Mouse (Mus musculus): ENCODE data around the gene 9930021J03Rik. TPM values are rescaled to one million over a fixed set of nuclear protein-coding genes. Genes with fewer than 3 reads are reported as not detected.

The 9930021J03Rik gene
- polyA plus RNA-seq, 1 experiment, result 31.2 TPM

DNA sequence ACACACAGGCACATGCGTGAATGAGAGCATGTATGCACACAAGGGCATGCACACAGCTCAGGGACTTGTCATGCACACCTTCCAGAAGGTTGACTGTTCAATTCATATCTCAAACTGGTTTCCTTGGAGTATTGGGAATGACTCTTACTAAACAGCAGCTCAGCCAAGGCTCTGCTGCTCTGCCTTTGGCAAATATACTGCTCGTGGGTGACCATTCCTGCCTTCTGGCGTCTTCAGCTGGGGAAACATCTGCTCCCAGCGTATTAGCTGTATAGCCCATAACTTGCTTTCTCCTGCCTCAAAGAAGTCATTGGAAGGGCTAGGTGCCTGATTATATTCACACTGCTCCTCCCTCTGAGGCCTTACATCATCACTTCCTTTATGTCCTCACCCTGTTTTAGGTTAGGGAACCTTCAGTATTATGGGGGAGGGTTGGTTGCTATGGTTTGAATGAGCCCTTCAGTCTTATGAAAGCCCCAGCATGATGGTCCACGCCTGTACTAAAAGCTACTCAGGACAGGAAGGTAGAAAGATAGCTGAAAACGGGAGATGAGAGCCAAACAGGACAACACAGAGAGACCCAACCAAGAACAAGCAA, 127.5 kb downstream of the 9930021J03Rik start:
- no peak overlapping the region for H3K27ac ChIP-seq (ENCODE audit: insufficient read depth, low read length)
- TF ChIP-seq CTCF (IDR thresholded peaks at IDR 0.05; ENCODE audit: borderline replicate concordance, insufficient read depth, low read length) (no peak), POLR2A (IDR thresholded peaks at IDR 0.05; ENCODE audit: low read depth, low read length) (no peak)
- H3K4me3 ChIP-seq (ENCODE audit: insufficient read depth, low read length), result no peak overlapping the region
- no peaks in the 10 kb centered on the region for H3K4me1 ChIP-seq (ENCODE audit: control insufficient read depth, insufficient read depth, low read length)

DNA sequence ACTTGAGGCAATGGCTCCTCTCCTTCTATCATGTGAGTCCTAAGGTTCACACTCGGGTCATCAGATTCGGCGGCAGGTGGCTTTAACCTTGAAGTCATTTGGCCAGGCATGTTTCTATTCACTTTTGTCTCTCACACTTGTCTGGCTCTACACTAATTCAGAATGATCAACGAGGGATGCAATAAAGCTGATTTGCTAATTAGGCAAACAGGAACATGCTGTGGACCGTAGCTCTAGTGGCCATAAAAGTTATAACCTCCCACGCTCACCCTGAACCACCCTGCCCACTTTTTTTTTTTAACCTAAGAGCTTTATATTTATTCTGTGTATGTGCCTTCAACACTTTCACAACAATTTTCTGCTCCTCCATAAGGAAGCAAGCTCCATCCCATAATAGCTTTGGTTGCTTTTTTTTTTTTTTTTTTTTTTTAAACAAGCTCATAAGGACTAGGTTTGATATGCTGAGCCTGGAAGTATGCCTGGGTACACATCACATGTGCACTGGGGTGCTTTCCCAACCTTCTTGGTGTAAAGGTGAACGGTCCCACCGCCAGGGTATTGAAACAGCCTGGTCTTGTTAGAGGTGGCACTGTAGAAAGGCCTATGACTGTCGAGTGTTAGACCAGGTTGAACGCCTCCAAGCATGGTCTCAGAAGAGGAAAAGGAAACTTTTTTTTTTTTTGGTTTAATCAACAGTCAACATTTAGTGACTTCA, 129.2 kb downstream of the 9930021J03Rik start:
- no peak overlapping the region for H3K4me3 ChIP-seq (ENCODE audit: insufficient read depth, low read length)
- H3K27ac ChIP-seq (ENCODE audit: insufficient read depth, low read length), result no peak overlapping the region
- TF ChIP-seq CTCF (IDR thresholded peaks at IDR 0.05; ENCODE audit: borderline replicate concordance, insufficient read depth, low read length), result no peak
- TF ChIP-seq POLR2A (IDR thresholded peaks at IDR 0.05; ENCODE audit: low read depth, low read length), result no peak
- H3K4me1 ChIP-seq (ENCODE audit: control insufficient read depth, insufficient read depth, low read length), result no peaks in the 10 kb centered on the region

DNA sequence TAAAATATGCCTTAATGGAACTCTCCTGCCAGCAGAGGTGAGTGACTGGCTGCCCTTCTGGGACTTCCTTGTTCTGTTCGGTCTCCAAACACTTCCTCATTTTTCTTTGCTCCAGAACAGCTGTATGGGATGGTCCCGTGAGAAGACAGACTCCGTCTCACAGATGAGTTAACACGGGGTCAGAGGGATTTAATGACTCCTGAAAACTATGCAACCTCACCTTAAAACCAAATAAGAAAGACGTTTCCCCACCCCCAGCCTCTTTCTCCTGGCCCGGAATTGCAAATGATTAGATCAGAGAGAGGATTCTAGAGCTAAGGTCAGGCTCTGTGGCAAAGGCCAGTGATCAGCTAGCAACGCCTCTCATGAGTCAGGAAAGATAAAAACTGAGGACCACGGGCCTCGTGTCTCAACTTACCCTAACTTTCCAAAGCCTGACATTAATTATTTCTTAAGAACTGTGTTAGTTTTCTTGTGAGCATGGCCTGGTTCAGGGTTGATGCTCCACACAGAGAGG, 130.2 kb downstream of the 9930021J03Rik start:
- Histone ChIP-seq H3K4me1 (ENCODE audit: control insufficient read depth, insufficient read depth, low read length) (no peaks in the 10 kb centered on the region), H3K4me3 (ENCODE audit: insufficient read depth, low read length) (no peak overlapping the region)
- no peak for TF ChIP-seq POLR2A (IDR thresholded peaks at IDR 0.05; ENCODE audit: low read depth, low read length)
- TF ChIP-seq CTCF (IDR thresholded peaks at IDR 0.05; ENCODE audit: borderline replicate concordance, insufficient read depth, low read length), result no peak

DNA sequence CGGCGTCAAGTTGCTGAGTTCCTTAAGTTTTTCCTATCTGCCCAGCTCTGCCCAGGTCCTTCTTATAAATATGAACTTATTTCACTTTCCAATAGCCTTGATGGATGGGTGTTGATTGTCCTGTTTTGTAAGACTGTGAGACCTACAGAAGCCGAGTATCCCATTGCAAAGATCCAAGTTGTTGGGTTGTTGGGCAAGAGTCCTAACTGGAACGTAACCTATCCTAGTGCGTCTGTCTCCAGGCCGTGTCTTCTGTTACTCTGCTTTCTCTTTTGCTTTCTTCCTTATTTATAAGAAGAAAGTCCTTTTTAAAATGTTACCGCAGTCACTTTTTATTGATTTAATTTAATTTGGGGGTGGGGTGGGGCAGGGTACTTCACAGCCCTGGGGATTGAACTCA, 130.8 kb downstream of the 9930021J03Rik start:
- Histone ChIP-seq H3K27ac (ENCODE audit: insufficient read depth, low read length) (no peak overlapping the region), H3K4me1 (ENCODE audit: control insufficient read depth, insufficient read depth, low read length) (no peaks in the 10 kb centered on the region), H3K4me3 (ENCODE audit: insufficient read depth, low read length) (no peak overlapping the region)
- TF ChIP-seq POLR2A (IDR thresholded peaks at IDR 0.05; ENCODE audit: low read depth, low read length), result no peak
- TF ChIP-seq CTCF (IDR thresholded peaks at IDR 0.05; ENCODE audit: borderline replicate concordance, insufficient read depth, low read length), result no peak

More for the DNA sequence above, 130.2 kb downstream of the 9930021J03Rik start:
- H3K27ac ChIP-seq (ENCODE audit: insufficient read depth, low read length), result no peak overlapping the region

DNA sequence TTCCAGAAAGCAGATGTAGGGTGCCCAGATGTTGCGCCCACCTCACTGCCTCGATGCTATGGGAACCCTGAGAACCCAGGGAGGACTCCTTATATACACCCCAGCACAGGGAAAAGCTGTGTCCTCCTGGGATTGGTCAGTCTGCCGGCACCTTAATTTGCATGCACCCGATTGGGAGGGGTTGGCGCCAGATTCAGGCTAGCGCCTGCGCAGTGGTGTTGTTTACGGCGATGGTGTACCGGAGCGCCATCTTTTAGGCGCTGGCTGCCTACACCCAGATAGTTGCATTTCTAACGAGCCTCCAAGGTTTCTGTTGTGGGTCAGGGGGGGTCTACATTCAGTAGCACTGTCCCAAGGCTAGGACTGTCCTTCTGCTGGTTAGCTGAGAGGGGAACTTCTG, 133.1 kb downstream of the 9930021J03Rik start:
- TF ChIP-seq POLR2A (IDR thresholded peaks at IDR 0.05; ENCODE audit: low read depth, low read length) (no peak), CTCF (IDR thresholded peaks at IDR 0.05; ENCODE audit: borderline replicate concordance, insufficient read depth, low read length) (no peak)
- Histone ChIP-seq H3K27ac (ENCODE audit: insufficient read depth, low read length) (no peak overlapping the region), H3K4me1 (ENCODE audit: control insufficient read depth, insufficient read depth, low read length) (no peaks in the 10 kb centered on the region), H3K4me3 (ENCODE audit: insufficient read depth, low read length) (no peak overlapping the region)

DNA sequence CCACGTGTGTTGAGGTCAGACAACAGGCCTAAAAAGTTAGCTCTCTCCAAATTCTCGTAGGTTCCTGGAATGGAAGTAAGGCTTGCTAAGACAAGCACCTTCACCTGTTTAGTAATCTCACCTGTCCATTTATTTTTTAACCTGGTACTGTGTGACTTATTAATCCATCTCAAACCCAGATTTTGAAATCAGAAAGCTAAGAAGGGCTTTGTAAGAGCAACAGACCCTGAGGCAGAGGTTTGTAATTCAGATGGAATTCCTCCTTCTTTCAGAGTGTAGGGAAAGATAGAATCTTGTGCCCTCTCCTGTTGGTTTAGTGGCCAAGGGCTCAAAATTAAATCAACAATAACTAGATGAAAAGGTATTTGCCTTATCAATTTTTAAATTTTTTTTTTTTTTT, 134.6 kb downstream of the 9930021J03Rik start:
- Histone ChIP-seq H3K4me1 (ENCODE audit: control insufficient read depth, insufficient read depth, low read length) (no peaks in the 10 kb centered on the region), H3K4me3 (ENCODE audit: insufficient read depth, low read length) (no peak overlapping the region), H3K27ac (ENCODE audit: insufficient read depth, low read length) (no peak overlapping the region)
- no peak for TF ChIP-seq CTCF (IDR thresholded peaks at IDR 0.05; ENCODE audit: borderline replicate concordance, insufficient read depth, low read length)
- no peak for TF ChIP-seq POLR2A (IDR thresholded peaks at IDR 0.05; ENCODE audit: low read depth, low read length)

DNA sequence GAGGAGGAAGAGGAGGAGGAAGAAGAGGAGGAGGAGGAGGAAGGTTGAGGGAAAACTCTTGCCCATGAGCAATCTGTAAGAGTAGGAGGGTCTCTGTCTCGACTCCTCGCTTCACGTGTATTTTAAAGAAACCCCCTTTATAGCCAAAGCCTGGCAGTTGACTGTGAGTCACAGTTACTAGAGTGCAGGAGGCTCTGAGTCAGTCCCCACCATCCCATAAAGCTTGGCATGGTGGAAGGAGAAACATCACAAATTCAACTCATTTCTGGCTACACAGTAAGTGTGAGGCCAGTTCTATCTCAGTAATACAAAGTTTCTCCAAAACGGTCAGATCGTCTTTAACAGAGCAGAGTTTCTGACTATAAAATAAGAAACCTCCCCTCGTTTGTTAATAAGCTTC, 135.5 kb downstream of the 9930021J03Rik start:
- Histone ChIP-seq H3K4me1 (ENCODE audit: control insufficient read depth, insufficient read depth, low read length) (no peaks in the 10 kb centered on the region), H3K4me3 (ENCODE audit: insufficient read depth, low read length) (no peak overlapping the region), H3K27ac (ENCODE audit: insufficient read depth, low read length) (no peak overlapping the region)
- no peak for TF ChIP-seq POLR2A (IDR thresholded peaks at IDR 0.05; ENCODE audit: low read depth, low read length)
- TF ChIP-seq CTCF (IDR thresholded peaks at IDR 0.05; ENCODE audit: borderline replicate concordance, insufficient read depth, low read length), result no peak

DNA sequence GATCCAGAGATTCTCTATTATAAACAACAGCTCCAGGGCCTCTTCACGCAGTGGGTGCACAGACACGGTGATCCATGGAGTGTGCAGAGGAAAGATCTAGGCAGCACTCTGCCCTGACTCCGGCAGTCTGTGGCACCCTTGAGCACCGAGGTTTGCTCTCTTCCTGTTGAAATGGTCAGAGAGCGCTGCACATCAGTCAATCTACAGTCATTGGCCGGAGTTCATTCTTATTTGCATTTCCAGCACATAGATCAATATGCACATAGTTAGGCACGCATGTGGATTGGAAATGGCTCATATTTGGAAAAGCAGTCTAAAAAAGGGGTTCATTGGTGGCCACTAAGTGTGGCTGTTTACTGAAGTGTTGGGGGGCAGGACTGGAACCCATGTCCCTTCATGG, 137.7 kb downstream of the 9930021J03Rik start:
- no peak overlapping the region for H3K27ac ChIP-seq (ENCODE audit: insufficient read depth, low read length)
- no peak for TF ChIP-seq CTCF (IDR thresholded peaks at IDR 0.05; ENCODE audit: borderline replicate concordance, insufficient read depth, low read length)
- TF ChIP-seq POLR2A (IDR thresholded peaks at IDR 0.05; ENCODE audit: low read depth, low read length), result no peak

DNA sequence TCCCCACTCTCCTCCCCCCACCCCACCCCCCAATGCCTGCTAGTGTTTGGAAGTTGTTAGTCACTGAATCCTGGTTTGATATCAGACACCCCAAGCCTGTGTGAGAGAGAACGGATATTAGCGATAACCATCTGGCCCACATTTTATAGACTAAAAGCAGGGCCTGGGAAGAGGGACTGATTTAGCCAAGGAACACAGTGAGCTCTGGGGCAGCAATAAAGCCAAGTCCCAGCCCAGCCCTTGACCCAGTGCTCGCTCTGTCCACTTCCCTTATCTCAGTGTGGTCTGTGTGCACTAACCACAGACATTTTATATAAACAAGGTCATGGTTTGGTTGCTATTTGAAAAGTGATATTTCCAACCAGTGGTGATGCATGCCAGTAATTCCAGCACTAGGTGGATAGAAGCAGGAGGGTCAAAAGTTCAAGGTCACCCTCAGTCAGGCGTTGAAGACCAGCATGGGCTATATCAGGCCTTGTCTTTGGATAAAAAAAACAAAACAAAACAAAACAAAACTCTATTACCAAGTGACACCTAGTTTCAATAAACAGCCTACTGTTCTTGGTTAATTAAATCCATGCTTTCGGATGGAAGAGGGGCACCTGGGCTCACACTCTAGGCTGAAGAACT, 138.7 kb downstream of the 9930021J03Rik start:
- Histone ChIP-seq H3K27ac (ENCODE audit: insufficient read depth, low read length) (no peak overlapping the region), H3K4me1 (ENCODE audit: control insufficient read depth, insufficient read depth, low read length) (no peaks in the 10 kb centered on the region), H3K4me3 (ENCODE audit: insufficient read depth, low read length) (no peak overlapping the region)
- TF ChIP-seq POLR2A (IDR thresholded peaks at IDR 0.05; ENCODE audit: low read depth, low read length), result no peak
- no peak for TF ChIP-seq CTCF (IDR thresholded peaks at IDR 0.05; ENCODE audit: borderline replicate concordance, insufficient read depth, low read length)

More for the DNA sequence above, 137.7 kb downstream of the 9930021J03Rik start:
- Histone ChIP-seq H3K4me3 (ENCODE audit: insufficient read depth, low read length) (no peak overlapping the region), H3K4me1 (ENCODE audit: control insufficient read depth, insufficient read depth, low read length) (no peaks in the 10 kb centered on the region)

DNA sequence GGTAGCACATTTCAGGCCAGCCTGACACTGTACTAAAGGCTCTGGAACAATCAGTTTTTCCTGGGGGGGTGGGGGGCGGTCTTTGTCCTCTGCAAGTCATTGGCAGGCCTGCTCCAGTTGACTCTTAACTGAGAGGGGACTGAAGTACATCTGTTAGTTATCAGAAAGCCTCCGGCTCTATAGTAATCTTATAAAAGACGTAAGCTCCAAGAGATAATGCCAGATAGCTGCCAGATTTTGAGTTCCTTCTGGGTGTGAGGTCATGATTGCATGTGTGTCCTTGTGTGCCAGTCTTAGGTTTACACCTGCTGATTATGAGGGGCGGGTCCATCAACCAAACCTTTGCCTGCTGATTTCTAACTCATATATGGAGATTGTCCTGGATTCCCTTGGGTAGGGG, 139.6 kb downstream of the 9930021J03Rik start:
- no peak overlapping the region for H3K27ac ChIP-seq (ENCODE audit: insufficient read depth, low read length)
- no peaks in the 10 kb centered on the region for H3K4me1 ChIP-seq (ENCODE audit: control insufficient read depth, insufficient read depth, low read length)
- H3K4me3 ChIP-seq (ENCODE audit: insufficient read depth, low read length), result no peak overlapping the region
- TF ChIP-seq POLR2A (IDR thresholded peaks at IDR 0.05; ENCODE audit: low read depth, low read length), result no peak
- TF ChIP-seq CTCF (IDR thresholded peaks at IDR 0.05; ENCODE audit: borderline replicate concordance, insufficient read depth, low read length), result no peak
